Mouse (Mus musculus) right cerebral cortex, postnatal 36 days (tissue): ENCODE measurements at regions not wholly inside any gene's neighbourhood (a gene's known extent, or its start where the extent isn't known, plus 50 kb on each side); places are given as distances from the start of the nearest gene placed in this dataset.

Experiments
- DNase-seq, 2 experiments: peaks; one replicate each; pipeline ENCODE4 v3.0.0; 2022; ENCODE audit warnings: low spot score in 2 of 2, mixed read lengths in 1 of 2

DNA sequence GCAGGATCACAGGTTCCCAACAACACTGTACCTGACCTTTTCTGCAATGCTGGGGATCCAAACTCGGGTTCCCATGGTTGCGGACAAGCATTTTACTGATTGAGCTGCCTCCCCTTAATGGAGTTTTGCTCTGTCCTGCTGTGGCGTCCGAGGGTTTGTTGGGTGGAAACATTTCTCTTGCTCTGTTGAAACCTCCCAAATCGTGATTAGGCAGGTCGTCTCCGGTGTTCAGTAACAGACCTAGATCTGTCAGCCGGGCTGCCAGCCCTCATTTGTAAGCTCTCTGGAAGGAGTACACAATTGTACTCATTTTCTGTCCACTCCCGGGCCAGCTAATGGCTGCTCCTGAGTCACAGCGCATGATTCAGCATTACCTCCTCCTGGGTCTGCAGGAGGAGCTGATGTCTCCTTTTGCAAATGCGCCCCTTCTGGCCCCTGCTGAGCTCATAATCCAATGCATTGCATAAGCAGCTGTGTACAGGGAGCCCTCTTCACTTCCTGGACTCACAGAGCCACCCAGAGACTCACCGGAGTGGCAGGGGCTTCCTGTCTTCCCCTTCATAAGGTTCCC lies 49.8 kb upstream of the Sipa1l2 start:
- DNase-seq: peak in 1 of 2 experiments; percentile 11
